Mouse (Mus musculus): ENCODE measurements around the gene Rpe. TPM values are rescaled to one million over a fixed set of nuclear protein-coding genes. Genes with fewer than 3 reads are reported as not detected.
"Not testable (repeated sequence)": the region's sequence is repeated elsewhere in the genome, so short reads cannot be mapped to it uniquely, and the experiment has no call there.

The Rpe gene
- polyA plus RNA-seq, 1 experiment from 2014 or later: 53.1 TPM

DNA sequence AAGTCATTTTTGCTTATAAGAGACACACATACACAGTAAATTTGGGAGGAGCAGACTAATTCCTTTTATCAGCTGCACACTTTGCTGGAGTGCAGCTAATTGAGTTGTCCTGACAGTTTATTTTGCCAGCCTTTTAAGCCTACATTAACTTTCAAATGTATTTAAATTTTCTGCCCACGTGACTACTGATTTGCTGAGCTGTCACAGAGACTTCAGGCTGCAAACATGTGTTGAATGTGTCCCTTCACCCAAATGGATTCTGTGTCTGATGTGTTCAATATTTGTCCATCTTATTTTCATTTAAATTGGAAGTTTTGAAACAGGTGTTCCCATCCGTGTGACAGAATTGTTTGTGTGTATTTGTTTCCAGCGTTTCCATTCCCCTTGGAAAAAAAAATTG lies 8.9 kb upstream of the Rpe start:
- no peaks in the 10 kb centered on the region for H3K9me3 ChIP-seq (ENCODE audit: control insufficient read depth, low read depth, low read length)
- no peak overlapping the region for H3K9ac ChIP-seq (replicated peaks; ENCODE audit: low read depth, low read length)

GRCm38 (mm10) chr1:66692308-66692707 lies 8.3 kb upstream of the Rpe start:
- H3K9ac ChIP-seq (replicated peaks; ENCODE audit: low read depth, low read length): no peak overlapping the region
- no peaks in the 10 kb centered on the region for H3K4me1 ChIP-seq (ENCODE audit: control insufficient read depth, insufficient read depth, low read length)
- whole genome bisulfite sequencing: 81% methylated on average over 1 of the region's 1 CpGs
- no peak overlapping the region for H3K27ac ChIP-seq (ENCODE audit: low read length)
- H3K36me3 ChIP-seq (ENCODE audit: control insufficient read depth, insufficient read depth, low read length): no peaks in the 10 kb centered on the region
- no peak overlapping the region for H3K4me3 ChIP-seq (ENCODE audit: low read depth, low read length)
- no peak for ATAC-seq (ENCODE audit: insufficient number of reproducible peaks, insufficient read depth, low FRiP score, low read depth)
- no peaks in the 10 kb centered on the region for H3K9me3 ChIP-seq (ENCODE audit: control insufficient read depth, low read depth, low read length)
- no peaks in the 10 kb centered on the region for H3K27me3 ChIP-seq (ENCODE audit: control insufficient read depth, insufficient read depth, low read length)
- no peak overlapping the region for H3K4me2 ChIP-seq (replicated peaks; ENCODE audit: low read depth, low read length)

More for the DNA sequence above, 8.9 kb upstream of the Rpe start:
- H3K36me3 ChIP-seq (ENCODE audit: control insufficient read depth, insufficient read depth, low read length): no peaks in the 10 kb centered on the region
- no peak overlapping the region for H3K4me2 ChIP-seq (replicated peaks; ENCODE audit: low read depth, low read length)
- H3K4me3 ChIP-seq (ENCODE audit: low read depth, low read length): no peak overlapping the region
- no peaks in the 10 kb centered on the region for H3K4me1 ChIP-seq (ENCODE audit: control insufficient read depth, insufficient read depth, low read length)
- H3K27me3 ChIP-seq (ENCODE audit: control insufficient read depth, insufficient read depth, low read length): no peaks in the 10 kb centered on the region
- WGBS: 62% methylated on average over 3 of the region's 3 CpGs
- ATAC-seq (ENCODE audit: insufficient number of reproducible peaks, insufficient read depth, low FRiP score, low read depth): no peak
- no peak overlapping the region for H3K27ac ChIP-seq (ENCODE audit: low read length)

- H3K9ac ChIP-seq (replicated peaks; ENCODE audit: low read depth, low read length): no peak overlapping the region
- 82% methylated on average over 8 of the region's 8 CpGs for WGBS
- H3K9me3 ChIP-seq (ENCODE audit: control insufficient read depth, low read depth, low read length): no peaks in the 10 kb centered on the region
- H3K27me3 ChIP-seq (ENCODE audit: control insufficient read depth, insufficient read depth, low read length): no peaks in the 10 kb centered on the region
- H3K36me3 ChIP-seq (ENCODE audit: control insufficient read depth, insufficient read depth, low read length): no peaks in the 10 kb centered on the region
- H3K4me3 ChIP-seq (ENCODE audit: low read depth, low read length): no peak overlapping the region
- H3K4me1 ChIP-seq (ENCODE audit: control insufficient read depth, insufficient read depth, low read length): no peaks in the 10 kb centered on the region
- ATAC-seq (ENCODE audit: insufficient number of reproducible peaks, insufficient read depth, low FRiP score, low read depth): no peak
- no peak overlapping the region for H3K4me2 ChIP-seq (replicated peaks; ENCODE audit: low read depth, low read length)
- H3K27ac ChIP-seq (ENCODE audit: low read length): no peak overlapping the region
These were observed 7.7 kb upstream of the Rpe start for GRCm38 (mm10) chr1:66692780-66693392.

GRCm38 (mm10) chr1:66694266-66694665 lies 6.4 kb upstream of the Rpe start:
- 68% methylated on average over 5 of the region's 5 CpGs for WGBS
- Histone ChIP-seq H3K4me3 (ENCODE audit: low read depth, low read length) (no peak overlapping the region), H3K4me1 (ENCODE audit: control insufficient read depth, insufficient read depth, low read length) (no peaks in the 10 kb centered on the region), H3K27me3 (ENCODE audit: control insufficient read depth, insufficient read depth, low read length) (no peaks in the 10 kb centered on the region), H3K4me2 (replicated peaks; ENCODE audit: low read depth, low read length) (no peak overlapping the region), H3K9me3 (ENCODE audit: control insufficient read depth, low read depth, low read length) (no peaks in the 10 kb centered on the region), H3K9ac (replicated peaks; ENCODE audit: low read depth, low read length) (no peak overlapping the region), H3K36me3 (ENCODE audit: control insufficient read depth, insufficient read depth, low read length) (no peaks in the 10 kb centered on the region), H3K27ac (ENCODE audit: low read length) (no peak overlapping the region)
- no peak for ATAC-seq (ENCODE audit: insufficient number of reproducible peaks, insufficient read depth, low FRiP score, low read depth)

- WGBS: 63% methylated on average over 7 of the region's 7 CpGs
- ATAC-seq (ENCODE audit: insufficient number of reproducible peaks, insufficient read depth, low FRiP score, low read depth): no peak
- Histone ChIP-seq H3K27me3 (ENCODE audit: control insufficient read depth, insufficient read depth, low read length) (no peaks in the 10 kb centered on the region), H3K36me3 (ENCODE audit: control insufficient read depth, insufficient read depth, low read length) (no peaks in the 10 kb centered on the region), H3K4me1 (ENCODE audit: control insufficient read depth, insufficient read depth, low read length) (no peaks in the 10 kb centered on the region), H3K27ac (ENCODE audit: low read length) (no peak overlapping the region), H3K4me2 (replicated peaks; ENCODE audit: low read depth, low read length) (no peak overlapping the region), H3K4me3 (ENCODE audit: low read depth, low read length) (no peak overlapping the region), H3K9ac (replicated peaks; ENCODE audit: low read depth, low read length) (no peak overlapping the region), H3K9me3 (ENCODE audit: control insufficient read depth, low read depth, low read length) (no peaks in the 10 kb centered on the region)
These were observed 5.3 kb upstream of the Rpe start for GRCm38 (mm10) chr1:66695296-66695695.

GRCm38 (mm10) chr1:66699630-66700029 lies 1.0 kb upstream of the Rpe start:
- ATAC-seq (ENCODE audit: insufficient number of reproducible peaks, insufficient read depth, low FRiP score, low read depth); H3K27ac ChIP-seq (ENCODE audit: low read length); H3K9me3 ChIP-seq (ENCODE audit: control insufficient read depth, low read depth, low read length); H3K36me3 ChIP-seq (ENCODE audit: control insufficient read depth, insufficient read depth, low read length); H3K4me1 ChIP-seq (ENCODE audit: control insufficient read depth, insufficient read depth, low read length); H3K4me2 ChIP-seq (replicated peaks; ENCODE audit: low read depth, low read length); H3K9ac ChIP-seq (replicated peaks; ENCODE audit: low read depth, low read length); H3K4me3 ChIP-seq (ENCODE audit: low read depth, low read length); H3K27me3 ChIP-seq (ENCODE audit: control insufficient read depth, insufficient read depth, low read length): not testable (repeated sequence)
- 88% methylated on average over 10 of the region's 10 CpGs for WGBS

DNA sequence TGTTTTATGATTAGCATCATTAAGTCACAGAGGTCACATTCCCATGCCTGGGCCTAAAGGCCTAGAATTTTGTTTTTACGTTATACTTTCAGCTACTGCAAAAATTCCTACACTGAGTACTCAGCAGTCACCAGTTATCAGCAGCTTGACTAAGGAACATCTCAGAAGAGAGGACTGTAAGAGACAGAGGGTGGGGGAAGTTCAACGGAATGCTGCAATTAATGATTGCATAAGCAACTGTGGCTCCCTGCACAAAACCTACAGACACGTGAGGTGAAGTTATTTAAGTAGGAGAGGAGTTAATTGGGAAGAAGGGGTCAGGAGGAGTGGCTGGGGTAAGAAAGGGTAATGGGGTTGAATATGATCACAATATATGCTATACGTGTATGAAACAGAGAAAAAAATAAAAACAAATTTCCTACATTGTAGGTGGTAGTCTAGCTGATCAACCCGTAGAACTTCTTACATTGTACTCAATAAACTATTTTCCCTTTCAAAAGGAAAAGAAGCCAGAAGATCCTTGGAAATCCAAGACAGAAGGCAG lies 410 bp upstream of the Rpe start:
- Histone ChIP-seq H3K4me1 (ENCODE audit: control insufficient read depth, insufficient read depth, low read length) (0 out of 2 replicates have a peak, but pooled peaks cover 6% of the 10 kb centered on the region), H3K9ac (replicated peaks; ENCODE audit: low read depth, low read length) (no peak overlapping the region)
- ATAC-seq (ENCODE audit: insufficient number of reproducible peaks, insufficient read depth, low FRiP score, low read depth): peak; percentile 1; the same call in 1 of the 2 replicates

DNA sequence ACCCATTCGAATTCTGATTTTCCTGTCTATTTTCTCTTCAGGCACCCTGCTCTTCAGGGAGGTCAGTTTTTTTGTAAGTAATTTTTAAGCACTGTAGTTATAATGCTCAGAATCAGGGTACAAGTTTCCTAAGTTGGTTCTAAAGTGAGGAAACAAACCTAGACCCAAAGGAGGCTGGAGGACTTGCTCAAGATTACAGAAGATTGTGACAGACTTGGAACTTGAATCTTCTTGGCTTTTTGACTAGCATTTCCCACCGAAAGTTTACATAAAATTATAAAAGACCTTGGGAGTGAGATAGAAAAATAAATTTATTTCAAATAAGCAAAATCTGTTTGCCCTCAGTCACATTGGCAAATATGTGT lies 927 bp downstream of the Rpe start:
- WGBS: 28% methylated on average over 2 of the region's 2 CpGs
- Histone ChIP-seq H3K36me3 (ENCODE audit: control insufficient read depth, insufficient read depth, low read length) (no peaks in the 10 kb centered on the region), H3K27me3 (ENCODE audit: control insufficient read depth, insufficient read depth, low read length) (no peaks in the 10 kb centered on the region), H3K9me3 (ENCODE audit: control insufficient read depth, low read depth, low read length) (no peaks in the 10 kb centered on the region), H3K4me3 (ENCODE audit: low read depth, low read length) (peak overlapping the region; percentile 83), H3K4me1 (ENCODE audit: control insufficient read depth, insufficient read depth, low read length) (0 out of 2 replicates have a peak, but pooled peaks cover 6% of the 10 kb centered on the region), H3K9ac (replicated peaks; ENCODE audit: low read depth, low read length) (peak overlapping the region; percentile 65), H3K27ac (ENCODE audit: low read length) (no peak overlapping the region), H3K4me2 (replicated peaks; ENCODE audit: low read depth, low read length) (peak overlapping the region; percentile 53)
- no peak for ATAC-seq (ENCODE audit: insufficient number of reproducible peaks, insufficient read depth, low FRiP score, low read depth)

More for the DNA sequence above, 410 bp upstream of the Rpe start:
- Histone ChIP-seq H3K27me3 (ENCODE audit: control insufficient read depth, insufficient read depth, low read length) (no peaks in the 10 kb centered on the region), H3K4me2 (replicated peaks; ENCODE audit: low read depth, low read length) (peak overlapping the region; percentile 53), H3K9me3 (ENCODE audit: control insufficient read depth, low read depth, low read length) (no peaks in the 10 kb centered on the region), H3K27ac (ENCODE audit: low read length) (no peak overlapping the region), H3K36me3 (ENCODE audit: control insufficient read depth, insufficient read depth, low read length) (no peaks in the 10 kb centered on the region), H3K4me3 (ENCODE audit: low read depth, low read length) (peak overlapping the region; percentile 83)
- 53% methylated on average over 5 of the region's 5 CpGs for WGBS
